23 mouse cellular contexts compared by ENCODE assay signal in genomic region chr10:87848419-87848818, GRCm38 (mm10). TPM values are rescaled to one million over a fixed set of nuclear protein-coding genes. Genes with fewer than 3 reads are reported as not detected.
DNase-seq lines count a peak whose midpoint lies in the region; ATAC-seq and TF ChIP-seq lines count a peak whose summit lies in the region.
"Had no signal": no experiment of that assay in that cellular context is flagged by ENCODE, and none has a peak within 500 bp of the region (broad histone marks: within the 10 kb centered on the region; RNA-seq: fewer than 3 reads in every experiment).

No protein-coding gene starts in this region.

- in situ Hi-C loops in Patski (cut with MboI; ENCODE audit: low pct_unique_long_range_greater_than_20kb): no loop called here

- H3K9me3 ChIP-seq in heart, embryonic 10.5 days: no peaks in the 10 kb centered on the region
- H3K9me3 ChIP-seq in forebrain, embryonic 14.5 days (replicated peaks; ENCODE audit: control insufficient read depth, low read length): no peaks in the 10 kb centered on the region
- H3K9me3 ChIP-seq: forebrain, embryonic 10.5 days; forebrain, embryonic 13.5 days; heart, embryonic 12.5 days; heart, embryonic 15.5 days; hindbrain, embryonic 10.5 days; hindbrain, embryonic 13.5 days; intestine, embryonic 15.5 days had no signal

- H3K27me3 ChIP-seq in heart, embryonic 10.5 days (ENCODE audit: insufficient read depth, poor library complexity, severe bottlenecking): no peaks in the 10 kb centered on the region
- no peaks in the 10 kb centered on the region for H3K27me3 ChIP-seq in Patski
- no peaks in the 10 kb centered on the region for H3K27me3 ChIP-seq in forebrain, embryonic 14.5 days (replicated peaks; ENCODE audit: control insufficient read depth, insufficient read depth, low read length)
- H3K27me3 ChIP-seq: forebrain, embryonic 13.5 days; heart, embryonic 12.5 days; heart, embryonic 15.5 days; hindbrain, embryonic 13.5 days; intestine, embryonic 15.5 days had no signal

- POLR2A ChIA-PET in Patski (lab: Charles Lee): no interaction called here

- peak; percentile 29 to 39 for DNase-seq in cerebellum, postnatal 10 days
- DNase-seq in cerebellum, adult 11 months: no peak
- DNase-seq in heart, adult 11 months: peak; percentile 76
- no peak for DNase-seq in heart, embryonic 10.5 days (ENCODE audit: low spot score)
- DNase-seq in Patski (ENCODE audit: low read depth, low spot score): no peak
- DNase-seq in gastrocnemius, postnatal 25 days: peak; percentile 47
- DNase-seq in natural killer cell, adult 2 months (ENCODE audit: low spot score in 2 of 2): no peak
- DNase-seq in forebrain, embryonic 14.5 days (ENCODE audit: low spot score): no peak
- DNase-seq: adrenal gland, adult 2 months; adrenal gland, postnatal 14 days; cerebellum, adult 2 months; cerebellum, adult 9-11 months; forebrain, postnatal 0 days; heart, postnatal 36 days had no signal

- TF ChIP-seq CTCF in Patski (IDR thresholded peaks at IDR 0.05): no peak

- no peak overlapping the region for H3K9ac ChIP-seq in forebrain, embryonic 14.5 days (ENCODE audit: low read length)
- H3K9ac ChIP-seq: forebrain, embryonic 13.5 days; forebrain, postnatal 0 days; heart, embryonic 12.5 days; heart, embryonic 15.5 days; hindbrain, embryonic 13.5 days; intestine, embryonic 15.5 days had no signal

- no peak overlapping the region for H3K27ac ChIP-seq in heart, embryonic 10.5 days
- H3K27ac ChIP-seq in forebrain, embryonic 14.5 days (ENCODE audit: low read depth, low read length): no peak overlapping the region
- H3K27ac ChIP-seq: forebrain, embryonic 10.5 days; forebrain, embryonic 13.5 days; heart, embryonic 15.5 days; hindbrain, embryonic 10.5 days; hindbrain, embryonic 13.5 days; intestine, embryonic 15.5 days had no signal

- no peaks in the 10 kb centered on the region for H3K36me3 ChIP-seq in heart, embryonic 10.5 days
- no peaks in the 10 kb centered on the region for H3K36me3 ChIP-seq in forebrain, embryonic 14.5 days (ENCODE audit: control insufficient read depth, insufficient read depth, low read length)
- H3K36me3 ChIP-seq: forebrain, embryonic 10.5 days; heart, embryonic 12.5 days; heart, embryonic 15.5 days; hindbrain, embryonic 10.5 days; hindbrain, embryonic 13.5 days; intestine, embryonic 15.5 days had no signal

- CTCF ChIA-PET in Patski (lab: Charles Lee): no interaction called here

- H3K4me2 ChIP-seq in forebrain, embryonic 14.5 days (ENCODE audit: low read length): no peak overlapping the region
- H3K4me2 ChIP-seq: forebrain, embryonic 13.5 days; heart, embryonic 12.5 days; heart, embryonic 15.5 days; hindbrain, embryonic 13.5 days; intestine, embryonic 15.5 days had no signal

- WGBS in heart, embryonic 10.5 days: 48% methylated on average over 2 of the region's 2 CpGs
- 73% methylated on average over 2 of the region's 2 CpGs for WGBS in forebrain, embryonic 14.5 days

- H3K4me3 ChIP-seq in heart, embryonic 10.5 days: no peak overlapping the region
- no peak overlapping the region for H3K4me3 ChIP-seq in forebrain, embryonic 14.5 days (ENCODE audit: low read depth, low read length)
- H3K4me3 ChIP-seq: forebrain, embryonic 10.5 days; forebrain, embryonic 13.5 days; heart, embryonic 12.5 days; heart, embryonic 15.5 days; hindbrain, embryonic 10.5 days; hindbrain, embryonic 13.5 days; intestine, embryonic 15.5 days had no signal

- ATAC-seq in Patski: peak; percentile 3
- ATAC-seq in forebrain, embryonic 14.5 days: no peak
- ATAC-seq: forebrain, embryonic 13.5 days; forebrain, postnatal 0 days; hindbrain, embryonic 16.5 days; intestine, embryonic 15.5 days had no signal

- 0 out of 2 replicates have a peak, but pooled peaks cover 7% of the 10 kb centered on the region for H3K4me1 ChIP-seq in heart, embryonic 10.5 days
- no peaks in the 10 kb centered on the region for H3K4me1 ChIP-seq in forebrain, embryonic 14.5 days (ENCODE audit: control insufficient read depth, insufficient read depth, low read length)
- H3K4me1 ChIP-seq: forebrain, embryonic 13.5 days; heart, embryonic 15.5 days; intestine, embryonic 15.5 days had no signal

RNA-seq across cellular contexts. Expression of gene Igf1, which starts 9.6 kb away (rescaled TPM):
- 22.8 and 24.1 TPM in 2 replicates for polyA plus RNA-seq in heart, embryonic 10.5 days (2016; fragmentation: Nextera tagmentation; extraction: Ambion mirVana)
- 0.22 TPM for polyA plus RNA-seq in Patski (2021)
- total RNA-seq in gastrocnemius, postnatal 25 days (2021): 10 to 100 TPM; 29.5 to 30.2 TPM
- polyA plus RNA-seq in forebrain, embryonic 14.5 days (2014; fragmentation: Nextera tagmentation; extraction: Ambion mirVana): 5.0 and 6.6 TPM in 2 replicates
- total RNA-seq: granulocyte monocyte progenitor cell, adult 5-6 weeks had no signal

Comparison
In these comparisons a context has a peak if more than half of its experiments do, and no peak if none do; other contexts are left out.
1. DNase-seq: peak in cerebellum, postnatal 10 days (2 of 2), heart, adult 11 months (single experiment) and gastrocnemius, postnatal 25 days (single experiment); none in cerebellum, adult 11 months (single experiment), heart, embryonic 10.5 days (single experiment), Patski (single experiment), natural killer cell, adult 2 months (0 of 2) and forebrain, embryonic 14.5 days (single experiment).